Mouse (Mus musculus): Measurements from ENCODE around the gene Ccnyl1.

DNA sequence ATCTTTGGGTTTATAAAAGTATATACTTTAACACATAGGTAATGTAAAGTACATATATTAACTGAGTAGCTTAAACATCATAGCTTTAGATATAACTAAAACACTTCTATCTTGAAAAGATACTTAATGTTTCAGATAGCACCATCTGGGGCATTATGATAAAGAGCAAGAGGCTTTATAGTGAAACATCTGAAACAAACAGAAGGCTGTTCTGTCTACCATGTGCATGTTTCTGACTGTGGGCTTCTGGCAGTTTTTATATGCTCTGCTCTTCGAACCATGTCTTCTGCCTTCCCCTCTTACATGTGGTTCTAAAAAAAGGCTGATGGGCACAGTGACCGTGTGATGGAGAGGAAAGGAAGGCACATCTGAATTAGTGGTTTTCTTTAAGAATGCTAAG is 16.4 kb downstream of the Ccnyl1 start:
- TF ChIP-seq CTCF (IDR thresholded peaks at IDR 0.05; ENCODE audit: control insufficient read depth, insufficient read depth, low read length): no peak
- no peak for TF ChIP-seq POLR2A (IDR thresholded peaks at IDR 0.05; ENCODE audit: borderline replicate concordance, control insufficient read depth, low read depth, low read length)
